Mouse (Mus musculus) Muller cell, postnatal 12 days (primary cell): ENCODE results near the gene Itgae.
A peak's percentile ranks its signal among the peaks of the same experiment; 100 is the strongest.

Source experiments
- DNase-seq: peaks from one replicate; pipeline ENCODE4 v3.0.0-alpha.2; 2015; ENCODE audit errors: inconsistent ontology term

Itgae gene

DNA sequence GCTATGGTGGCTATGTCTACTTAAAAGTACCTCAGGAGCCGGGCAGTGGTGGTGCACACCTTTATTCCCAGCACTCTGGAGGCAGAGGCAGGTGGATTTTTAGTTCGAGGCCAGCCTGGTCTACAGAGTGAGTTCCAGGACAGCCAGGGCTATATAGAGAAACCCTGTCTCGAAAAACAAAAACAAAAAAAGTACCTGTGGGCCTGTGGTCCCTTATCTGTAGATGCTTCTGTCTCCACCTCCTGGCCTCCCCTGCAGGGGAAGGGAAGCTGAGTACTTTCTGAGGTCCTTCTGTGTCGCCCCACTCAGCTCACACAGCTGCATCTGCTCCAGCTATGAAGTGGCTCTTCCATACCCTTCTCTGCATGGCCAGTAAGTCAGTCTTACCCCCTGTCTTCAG, at the start of gene Itgae:
Gene Itgae, plus strand, starts transcription at position 301 of the 400 bp plus-strand sequence.
- no peak for DNase-seq

GRCm38 (mm10) chr11:73044229-73044755, 46.1 kb upstream of the Itgae start:
- no peak for DNase-seq

DNA sequence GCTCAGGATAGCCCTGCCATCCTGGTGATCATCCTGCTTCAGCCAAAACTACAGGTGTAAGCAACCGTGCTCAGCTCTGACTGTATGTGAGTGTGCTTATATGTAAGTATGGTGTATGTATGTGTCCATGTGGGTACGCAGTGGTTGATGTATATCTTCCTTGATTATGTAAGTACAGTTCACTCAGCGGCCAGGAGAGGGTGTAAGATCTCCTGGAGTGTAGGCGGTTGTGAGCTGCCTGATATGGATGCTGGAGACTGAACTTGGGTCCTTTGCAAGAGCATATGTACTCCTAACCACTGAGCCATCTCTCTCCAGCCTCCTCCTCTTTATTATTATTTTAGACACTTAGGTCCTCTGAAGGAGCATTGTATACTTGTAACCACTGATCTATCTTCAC, 45.6 kb upstream of the Itgae start:
- DNase-seq = no peak

GRCm38 (mm10) chr11:73047542-73047996, 42.8 kb upstream of the Itgae start, which contains the start of gene Ncbp3:
Gene Ncbp3, plus strand, starts transcription at chr11:73047783.
- DNase-seq = peak; percentile 98

DNA sequence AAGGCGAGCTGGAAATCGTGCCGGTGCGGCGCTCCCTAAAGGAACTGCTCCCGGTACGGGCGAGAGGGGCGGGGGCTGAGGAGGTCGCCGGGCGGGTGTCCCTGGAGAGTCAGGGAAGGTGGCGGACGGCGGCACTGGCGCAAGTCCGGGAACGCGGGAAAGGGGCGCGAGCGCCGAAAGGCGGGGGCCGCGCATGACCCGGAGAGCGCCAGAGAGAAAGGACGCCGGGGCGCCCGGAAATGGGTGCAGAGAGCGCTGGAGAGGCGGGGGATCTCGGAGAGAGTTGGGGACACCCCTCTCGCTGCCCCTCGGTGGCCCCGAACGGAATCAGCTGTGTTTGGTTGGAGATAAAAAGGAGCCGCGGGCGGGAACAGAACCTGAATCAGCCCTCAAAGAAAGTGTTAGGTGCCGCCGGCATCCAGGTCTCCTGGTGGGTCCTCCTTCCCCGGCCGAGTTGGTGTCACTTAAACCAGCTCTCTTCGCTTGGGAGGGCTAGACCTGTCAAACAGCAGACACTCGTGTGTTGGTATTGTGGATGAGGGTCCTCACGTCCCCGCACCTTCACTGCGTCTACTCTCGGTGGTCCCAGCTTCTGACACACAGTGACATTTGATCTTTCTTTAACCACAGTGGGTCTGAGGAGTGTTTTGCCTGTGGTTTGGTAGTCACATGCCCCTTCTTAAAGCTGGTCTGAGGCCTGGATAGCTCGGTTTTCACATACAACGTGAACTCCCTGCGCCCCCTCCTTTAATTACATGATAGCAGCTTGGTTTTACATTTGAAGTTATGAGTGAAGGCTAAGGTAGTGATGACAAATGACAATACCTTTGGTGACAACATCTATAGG, 42.1 kb upstream of the Itgae start:
- no peak for DNase-seq

- DNase-seq = peak; percentile 89
These were observed 41.0 kb upstream of the Itgae start for GRCm38 (mm10) chr11:73049335-73049734.

- DNase-seq = no peak
These were observed 37.6 kb upstream of the Itgae start for GRCm38 (mm10) chr11:73052795-73053194.

DNA sequence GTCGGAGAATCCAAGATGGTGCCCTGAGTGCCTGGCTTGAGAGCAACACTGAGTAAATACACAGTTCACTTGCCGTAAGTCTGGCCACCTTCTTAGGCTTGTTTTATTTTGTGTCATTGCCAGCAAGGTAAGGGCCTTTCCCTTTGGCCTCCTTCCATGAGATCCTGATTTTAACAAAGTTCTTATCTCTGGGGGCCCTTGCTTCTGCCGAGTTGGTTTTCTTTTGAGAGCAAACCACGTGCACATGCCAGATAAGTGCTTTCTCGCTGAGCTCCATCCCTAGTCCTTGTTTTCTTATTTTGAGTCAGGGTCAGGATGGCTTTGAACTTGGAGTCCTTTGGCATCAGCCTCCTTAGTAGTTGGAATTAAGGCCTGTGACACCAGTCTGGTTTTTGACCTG, 32.7 kb upstream of the Itgae start:
- DNase-seq = no peak

DNA sequence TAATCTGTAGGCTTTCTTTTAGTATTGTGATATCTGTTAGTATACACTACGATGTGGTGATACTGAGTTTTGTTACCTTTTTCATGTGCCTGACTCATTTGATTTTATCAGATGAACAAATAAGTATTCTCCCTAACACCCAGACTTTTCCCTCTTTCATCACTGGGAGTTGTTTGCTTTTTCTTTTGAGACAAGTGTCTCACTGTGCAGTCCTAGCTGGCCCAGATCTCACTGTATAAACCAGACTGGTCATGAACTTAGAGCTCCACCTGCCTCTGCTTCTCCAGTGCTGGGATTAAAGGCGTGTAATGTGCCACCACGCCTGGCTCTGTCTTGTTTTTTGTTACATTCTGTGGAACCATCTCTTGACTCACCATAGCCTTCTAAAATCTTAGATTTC, 30.8 kb upstream of the Itgae start:
- no peak for DNase-seq

- no peak for DNase-seq
These were observed 29.0 kb upstream of the Itgae start for GRCm38 (mm10) chr11:73061413-73061812.

DNA sequence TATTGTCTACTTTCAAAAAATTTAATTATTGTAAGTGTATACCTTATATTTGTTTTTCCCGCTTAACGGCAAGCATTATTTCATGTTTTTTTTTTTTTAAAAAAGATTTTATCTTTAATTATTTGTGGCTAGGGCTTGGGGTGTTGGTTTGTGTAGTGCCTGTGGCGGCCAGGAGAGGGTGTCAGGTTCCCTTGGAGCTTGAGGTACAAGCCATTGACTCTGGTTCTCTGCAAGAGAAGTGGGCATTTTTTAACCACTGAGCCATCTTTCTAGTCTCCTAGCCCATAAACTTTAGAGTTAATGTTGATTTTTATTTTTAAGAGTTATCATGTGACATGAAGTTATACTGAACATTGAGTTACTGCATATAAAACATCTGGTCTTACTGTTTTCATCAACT, 18.5 kb upstream of the Itgae start:
- peak; percentile 35 for DNase-seq

- no peak for DNase-seq
These were observed 14.1 kb upstream of the Itgae start for GRCm38 (mm10) chr11:73076295-73076694.

- no peak for DNase-seq
These were observed 13.7 kb upstream of the Itgae start for GRCm38 (mm10) chr11:73076733-73077132.

GRCm38 (mm10) chr11:73077211-73077720, 13.1 kb upstream of the Itgae start:
- no peak for DNase-seq

- DNase-seq = no peak
These were observed 11.8 kb upstream of the Itgae start for GRCm38 (mm10) chr11:73078615-73079014.

DNA sequence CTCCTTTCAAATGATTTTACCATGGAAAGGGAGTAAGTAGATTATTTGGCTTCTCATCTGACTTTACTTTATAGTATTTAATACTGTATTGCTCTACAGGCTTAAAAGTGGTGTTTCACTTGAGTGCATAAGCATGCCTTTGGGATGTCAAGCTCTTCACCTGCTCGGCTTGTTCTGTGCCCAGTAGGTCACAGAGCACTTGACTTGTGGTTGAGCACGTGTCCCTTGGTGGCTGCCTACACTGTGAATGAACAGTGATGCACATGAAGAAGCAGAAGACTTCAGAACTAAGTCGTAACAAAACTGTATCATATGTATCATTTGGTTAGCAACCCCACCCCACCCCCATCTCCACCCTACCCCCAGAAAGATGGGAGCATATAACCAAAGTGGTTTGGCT, 10.1 kb upstream of the Itgae start:
- no peak for DNase-seq

DNA sequence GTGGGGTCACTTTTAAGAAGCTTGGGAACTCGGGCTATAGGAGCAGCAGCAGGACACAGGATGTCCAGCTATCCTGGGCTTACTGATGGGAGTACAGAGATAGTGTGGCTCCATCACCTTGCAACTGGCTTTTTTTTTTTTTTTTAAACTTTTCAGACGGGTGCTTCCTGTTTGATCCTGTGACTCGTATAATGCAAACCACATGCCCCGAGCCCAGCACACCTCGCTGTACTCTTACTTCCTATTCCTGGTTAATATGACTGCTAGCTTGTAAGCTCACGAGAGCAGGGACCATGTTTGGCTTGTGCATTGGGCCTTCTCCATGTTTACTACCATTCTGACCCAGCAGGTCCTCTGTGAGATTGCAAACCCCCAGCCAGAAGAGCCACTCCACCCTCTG, 6.1 kb upstream of the Itgae start:
- no peak for DNase-seq

DNA sequence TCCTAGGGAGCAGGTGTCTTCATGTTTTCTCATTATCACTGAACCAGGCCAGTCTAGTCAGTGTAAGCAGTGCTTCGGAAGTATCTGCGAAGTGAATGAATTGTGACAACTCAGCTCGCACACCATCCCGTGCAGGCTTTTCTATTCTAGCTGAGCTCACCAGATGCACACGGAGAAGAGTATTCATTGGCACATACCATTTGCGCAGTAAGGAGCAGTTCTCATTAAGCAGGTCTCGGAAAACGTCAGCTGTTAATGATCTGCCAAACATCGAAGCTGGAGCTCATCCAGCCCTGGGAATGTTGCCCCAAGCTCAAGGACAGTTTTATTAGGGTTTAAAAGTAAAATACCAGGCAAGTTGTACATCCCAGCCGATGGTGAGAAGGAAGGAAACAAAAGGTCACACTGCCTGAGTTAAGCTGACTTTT, 5.6 kb upstream of the Itgae start:
- DNase-seq = peak; percentile 80

GRCm38 (mm10) chr11:73085391-73085790, 5.0 kb upstream of the Itgae start:
- DNase-seq = peak; percentile 18

DNA sequence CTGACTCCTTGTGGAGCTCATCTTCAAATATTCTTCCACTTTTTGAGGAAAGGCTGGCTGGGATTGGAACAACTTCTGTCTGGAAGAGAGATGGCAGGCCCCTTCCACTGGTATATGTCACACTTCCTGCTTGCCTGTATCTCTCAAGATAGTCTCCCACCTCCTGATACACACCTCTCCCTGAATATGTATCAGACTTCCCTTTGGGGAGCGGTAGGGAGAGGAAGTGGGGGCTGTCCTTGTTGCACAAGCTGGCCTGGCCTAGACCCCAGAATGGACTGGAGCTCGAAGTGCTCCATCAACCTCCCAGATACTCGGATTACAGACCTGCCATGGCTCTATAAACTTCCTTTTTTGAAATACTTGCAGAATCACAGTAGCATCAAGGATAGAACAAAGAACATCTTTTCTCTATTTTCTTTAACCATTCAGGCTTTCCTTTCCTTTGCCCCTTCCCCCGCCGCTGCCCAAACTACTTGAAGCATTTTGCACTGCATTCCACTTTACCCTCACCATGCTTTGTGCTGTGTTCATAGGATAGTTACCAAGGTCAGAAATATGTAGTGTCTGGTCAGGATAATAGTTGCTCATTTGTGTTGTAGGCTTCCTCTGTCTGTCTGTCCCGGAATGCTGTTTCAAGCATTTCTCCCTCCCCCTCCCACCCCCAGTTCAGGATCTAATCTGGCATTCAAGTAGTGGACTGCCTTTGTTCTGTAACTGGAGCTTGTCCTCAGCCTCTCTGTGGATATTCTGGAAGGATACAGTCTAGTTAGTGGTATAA, 2.5 kb upstream of the Itgae start:
- peak; percentile 95 for DNase-seq

- DNase-seq = no peak
These were observed 443 bp downstream of the Itgae start for GRCm38 (mm10) chr11:73090826-73091225.

GRCm38 (mm10) chr11:73092057-73092456, 1.7 kb downstream of the Itgae start:
- DNase-seq = no peak
